Mouse (Mus musculus) neural tube, embryonic 11.5 days (tissue): ENCODE results near the gene Fmnl3. TPM values are rescaled to one million over a fixed set of nuclear protein-coding genes. Genes with fewer than 3 reads are reported as not detected.

Experiments
- ATAC-seq: fragments of 200-750 bp; cut with Nextera tagmentation; 2 replicates; pipeline ENCODE4 v1.8.0; 2017; ENCODE audit warnings: moderate number of reproducible peaks, mild to moderate bottlenecking, moderate TSS enrichment, moderate library complexity; ENCODE audit not compliant: insufficient read depth, low FRiP score, low TSS enrichment
- DNase-seq: peaks from one replicate; pipeline ENCODE4 v3.0.0-alpha.2; 2015; ENCODE audit warnings: low spot score
- H3K27ac ChIP-seq: fragments of 300-500 bp; sonication (generic); 2 replicates; pipeline ENCODE4 v1.5.1; 2014; ENCODE audit warnings: low read depth, mild to moderate bottlenecking, low read length
- H3K27me3 ChIP-seq: fragments of 300-500 bp; sonication (generic); 2 replicates; pipeline ENCODE4 v1.6.1; 2014; ENCODE audit warnings: mild to moderate bottlenecking, low read length, mixed read lengths; ENCODE audit not compliant: control insufficient read depth, insufficient read depth
- H3K36me3 ChIP-seq: fragments of 300-500 bp; sonication (generic); 2 replicates; pipeline ENCODE4 v1.6.1; 2014; ENCODE audit warnings: mild to moderate bottlenecking, low read length, moderate library complexity, mixed read lengths; ENCODE audit not compliant: control insufficient read depth, insufficient read depth
- H3K4me1 ChIP-seq: fragments of 300-500 bp; sonication (generic); 2 replicates; pipeline ENCODE4 v1.6.1; 2014; ENCODE audit warnings: low read length, mixed read lengths; ENCODE audit not compliant: control insufficient read depth, insufficient read depth
- H3K4me2 ChIP-seq: fragments of 300-500 bp; sonication (generic); 2 replicates; pipeline ENCODE4 v1.6.1; 2014; ENCODE audit warnings: low read depth, mild to moderate bottlenecking, moderate library complexity
- H3K4me3 ChIP-seq: fragments of 300-500 bp; sonication (generic); 2 replicates; pipeline ENCODE4 v1.5.1; 2014; ENCODE audit warnings: low read depth, low read length
- H3K9ac ChIP-seq: fragments of 300-500 bp; sonication (generic); 2 replicates; pipeline ENCODE4 v1.6.1; 2014; ENCODE audit warnings: mild to moderate bottlenecking, low read length
- H3K9me3 ChIP-seq: fragments of 300-500 bp; sonication (generic); 2 replicates; pipeline ENCODE4 v1.6.1; 2016; ENCODE audit warnings: low read length; ENCODE audit not compliant: control insufficient read depth
- WGBS: fragments of 180-500 bp; shearing (Covaris S2); extraction: QIAGEN DNeasy Blood & Tissue Kit; methylation state at CpG from one replicate; pipeline ENCODE4 v1.1.7; 2014; 5-methylcytosine and 5-hydroxymethylcytosine counted together
- polyA plus RNA-seq: library from polyadenylated mRNA; unstranded; fragments of >200 nt; fragmentation: Nextera tagmentation; extraction: Ambion mirVana; gene quantifications from 2 replicates; pipeline ENCODE4 v1.2.1, GENCODE M21; 2014

The Fmnl3 gene
- polyA plus RNA-seq, 1 experiment from 2014 or later = 13.7 TPM

DNA sequence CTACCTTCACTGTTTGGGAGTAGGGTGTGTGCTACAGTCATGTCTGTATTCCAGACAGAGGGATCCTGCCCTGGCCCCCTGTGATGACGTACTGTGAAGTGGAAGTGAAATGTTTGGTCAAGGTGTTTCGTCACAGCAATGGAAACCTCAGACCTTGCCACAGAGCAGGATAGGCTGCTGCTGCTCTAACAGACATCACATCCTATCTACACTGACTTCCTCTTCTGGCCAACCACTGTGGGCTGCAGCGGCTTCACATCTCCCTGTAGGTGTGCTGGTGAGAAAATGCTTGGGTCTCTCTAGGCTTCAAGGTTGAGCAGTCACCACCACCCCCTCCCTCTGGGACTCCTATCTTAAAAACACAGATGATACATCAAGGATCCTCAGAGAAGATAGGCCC is 29.2 kb downstream of the Fmnl3 start:
- no peak overlapping the region for H3K4me3 ChIP-seq
- no peak for ATAC-seq
- H3K9me3 ChIP-seq = no peaks in the 10 kb centered on the region
- H3K4me1 ChIP-seq = peaks cover 15% of the 10 kb centered on the region; the same call in 1 of the 2 replicates
- no peak overlapping the region for H3K27ac ChIP-seq
- H3K27me3 ChIP-seq = no peaks in the 10 kb centered on the region
- DNase-seq = no peak
- H3K36me3 ChIP-seq = no peaks in the 10 kb centered on the region
- no peak overlapping the region for H3K4me2 ChIP-seq
- H3K9ac ChIP-seq = no peak overlapping the region
- 83% methylated on average over 3 of the region's 3 CpGs for WGBS

- no peaks in the 10 kb centered on the region for H3K9me3 ChIP-seq
- H3K4me1 ChIP-seq = peaks cover 15% of the 10 kb centered on the region; the same call in 1 of the 2 replicates
- H3K4me3 ChIP-seq = no peak overlapping the region
- no peaks in the 10 kb centered on the region for H3K36me3 ChIP-seq
- WGBS = 58% methylated on average over 6 of the region's 6 CpGs
- DNase-seq (no peak), ATAC-seq (no peak)
- no peak overlapping the region for H3K4me2 ChIP-seq
- H3K27ac ChIP-seq = no peak overlapping the region
- no peak overlapping the region for H3K9ac ChIP-seq
- H3K27me3 ChIP-seq = no peaks in the 10 kb centered on the region
Measured at GRCm38 (mm10) chr15:99339669-99340068, 30.6 kb downstream of the Fmnl3 start.

GRCm38 (mm10) chr15:99338916-99339315 is 31.4 kb downstream of the Fmnl3 start:
- Histone ChIP-seq H3K27ac (no peak overlapping the region), H3K4me2 (no peak overlapping the region), H3K9me3 (no peaks in the 10 kb centered on the region), H3K4me1 (peaks cover 12% of the 10 kb centered on the region; the same call in 1 of the 2 replicates), H3K27me3 (no peaks in the 10 kb centered on the region), H3K4me3 (no peak overlapping the region), H3K9ac (no peak overlapping the region), H3K36me3 (no peaks in the 10 kb centered on the region)
- DNase-seq (no peak), ATAC-seq (no peak)
- WGBS = 79% methylated on average over 2 of the region's 2 CpGs

DNA sequence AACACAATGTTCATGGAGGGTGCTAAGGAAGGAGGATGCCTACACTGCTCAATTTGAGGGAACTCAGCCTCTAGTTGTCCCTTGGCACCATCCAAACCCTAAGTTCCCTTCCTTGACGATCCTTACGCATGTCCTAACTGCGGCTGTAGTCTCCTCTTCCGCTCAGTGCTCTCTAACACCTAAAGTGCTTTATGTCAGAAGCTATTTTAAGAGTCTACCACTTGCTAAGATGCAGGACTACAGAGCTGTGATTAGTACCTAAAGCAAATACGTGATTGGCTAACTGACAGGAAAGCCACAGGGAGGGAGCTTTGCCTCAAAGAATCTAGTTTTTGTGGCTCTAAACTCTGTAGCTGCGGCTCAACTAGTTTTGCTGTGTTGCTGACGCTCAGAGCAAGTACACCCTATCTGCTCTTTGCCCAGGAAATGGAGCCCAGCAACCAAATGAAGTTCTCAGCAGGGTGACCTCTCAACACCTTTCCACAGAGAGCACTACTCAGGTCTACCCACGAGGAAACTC is 34.4 kb downstream of the Fmnl3 start:
- no peak for DNase-seq

DNA sequence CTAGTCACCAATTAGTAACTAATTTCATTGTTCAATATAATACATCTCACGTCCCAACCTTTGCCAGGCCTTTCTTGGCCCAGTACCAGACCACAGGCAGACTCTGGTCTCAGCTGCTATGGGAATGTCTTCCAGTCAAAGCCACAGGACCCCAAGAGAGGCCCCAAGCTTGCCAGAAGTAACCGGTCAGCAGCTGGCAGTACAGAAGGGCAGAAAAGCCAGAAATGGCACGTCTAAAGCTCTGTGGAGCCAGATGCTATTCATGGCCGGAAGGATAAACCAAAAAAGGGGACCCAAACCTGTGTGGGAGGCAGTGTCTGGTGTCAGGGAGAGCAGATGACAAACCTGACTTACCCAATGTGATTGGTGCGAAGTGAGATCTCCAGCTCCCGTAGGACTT is 35.8 kb downstream of the Fmnl3 start:
- Histone ChIP-seq H3K4me1 (peaks cover 4% of the 10 kb centered on the region; the same call in 1 of the 2 replicates), H3K4me3 (no peak overlapping the region), H3K27ac (no peak overlapping the region), H3K36me3 (no peaks in the 10 kb centered on the region), H3K27me3 (no peaks in the 10 kb centered on the region), H3K9ac (no peak overlapping the region), H3K9me3 (no peaks in the 10 kb centered on the region), H3K4me2 (no peak overlapping the region)
- ATAC-seq = no peak
- 79% methylated on average over 6 of the region's 6 CpGs for WGBS
- DNase-seq = no peak

More for the DNA sequence above, 34.4 kb downstream of the Fmnl3 start:
- Histone ChIP-seq H3K27me3 (no peaks in the 10 kb centered on the region), H3K4me1 (peaks cover 4% of the 10 kb centered on the region; the same call in 1 of the 2 replicates), H3K9me3 (no peaks in the 10 kb centered on the region), H3K36me3 (no peaks in the 10 kb centered on the region), H3K27ac (no peak overlapping the region), H3K9ac (no peak overlapping the region), H3K4me3 (no peak overlapping the region), H3K4me2 (no peak overlapping the region)
- ATAC-seq = no peak
- WGBS = 81% methylated on average over 8 of the region's 8 CpGs

GRCm38 (mm10) chr15:99333676-99334065 is 36.6 kb downstream of the Fmnl3 start:
- 81% methylated on average over 3 of the region's 3 CpGs for WGBS
- no peaks in the 10 kb centered on the region for H3K27me3 ChIP-seq
- no peak overlapping the region for H3K4me2 ChIP-seq
- no peak overlapping the region for H3K4me3 ChIP-seq
- peaks cover 4% of the 10 kb centered on the region; the same call in 1 of the 2 replicates for H3K4me1 ChIP-seq
- no peaks in the 10 kb centered on the region; the same call in 1 of the 2 replicates for H3K36me3 ChIP-seq
- H3K9me3 ChIP-seq = no peaks in the 10 kb centered on the region
- H3K9ac ChIP-seq = 0 out of 2 replicates have a peak overlapping the region, but pooled peaks have one; percentile 18
- ATAC-seq = no peak
- no peak for DNase-seq
- peak overlapping the region; percentile 78 for H3K27ac ChIP-seq

DNA sequence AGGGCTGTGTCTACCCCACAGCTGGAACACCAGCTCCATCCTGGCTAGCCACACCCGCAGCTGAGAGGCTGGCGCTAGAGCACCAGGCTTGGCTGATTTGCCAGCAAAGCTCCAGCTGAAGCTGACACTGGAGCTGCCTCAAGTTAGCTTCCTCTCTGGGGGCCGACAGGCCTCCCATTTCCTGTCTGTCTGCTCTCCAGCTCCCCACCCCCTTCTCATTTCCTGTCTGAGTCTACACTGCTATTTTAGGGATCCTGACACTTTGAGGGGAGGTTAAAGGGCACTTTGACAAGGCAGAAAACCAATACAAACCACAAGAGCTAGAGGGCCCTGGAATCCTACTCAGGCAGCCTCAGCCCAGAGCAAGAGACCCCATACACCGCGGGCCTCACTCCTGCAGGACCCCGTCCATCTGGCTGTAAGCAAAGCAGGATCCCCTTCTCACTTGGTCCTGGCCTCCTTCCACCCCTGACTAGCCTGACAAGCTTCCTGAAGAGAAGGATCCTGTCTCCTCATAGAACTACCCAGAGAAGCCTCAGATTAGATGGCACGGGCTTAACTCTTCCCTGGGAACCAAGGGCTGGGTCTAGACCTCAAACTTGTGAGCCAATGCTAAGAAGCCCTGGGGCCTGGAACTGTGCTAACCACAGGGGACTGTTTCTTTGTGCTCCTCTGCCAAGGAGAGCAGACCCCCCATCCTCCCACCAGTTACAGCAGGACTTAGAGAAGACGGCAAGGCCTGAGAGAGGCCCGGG is 37.2 kb downstream of the Fmnl3 start:
- DNase-seq (peak; percentile 65), ATAC-seq (no peak)
- Histone ChIP-seq H3K27ac (peak overlapping the region; percentile 78), H3K4me3 (no peak overlapping the region), H3K9me3 (no peaks in the 10 kb centered on the region), H3K4me1 (peaks cover 4% of the 10 kb centered on the region; the same call in 1 of the 2 replicates), H3K9ac (no peak overlapping the region), H3K36me3 (no peaks in the 10 kb centered on the region; the same call in 1 of the 2 replicates), H3K27me3 (no peaks in the 10 kb centered on the region), H3K4me2 (no peak overlapping the region)
- 52% methylated on average over 9 of the region's 9 CpGs for WGBS

- Histone ChIP-seq H3K4me2 (no peak overlapping the region), H3K27me3 (no peaks in the 10 kb centered on the region), H3K4me1 (peaks cover 2% of the 10 kb centered on the region; the same call in 1 of the 2 replicates), H3K36me3 (peaks cover 3% of the 10 kb centered on the region), H3K4me3 (no peak overlapping the region), H3K9ac (no peak overlapping the region), H3K9me3 (no peaks in the 10 kb centered on the region), H3K27ac (peak overlapping the region; percentile 73)
- ATAC-seq = no peak
- DNase-seq = no peak
Measured at GRCm38 (mm10) chr15:99332111-99332510, 38.2 kb downstream of the Fmnl3 start.

GRCm38 (mm10) chr15:99331341-99331740 is 38.9 kb downstream of the Fmnl3 start:
- no peak for ATAC-seq

More at GRCm38 (mm10) chr15:99331341-99331740, 38.9 kb downstream of the Fmnl3 start:
- no peak overlapping the region for H3K4me3 ChIP-seq
- H3K9ac ChIP-seq = no peak overlapping the region
- H3K4me2 ChIP-seq = no peak overlapping the region
- DNase-seq = no peak
- H3K9me3 ChIP-seq = no peaks in the 10 kb centered on the region
- H3K4me1 ChIP-seq = peaks cover 2% of the 10 kb centered on the region; the same call in 1 of the 2 replicates
- 0 out of 2 replicates have a peak overlapping the region, but pooled peaks have one; percentile 1 for H3K27ac ChIP-seq
- H3K36me3 ChIP-seq = peaks cover 4% of the 10 kb centered on the region
- no peaks in the 10 kb centered on the region for H3K27me3 ChIP-seq
- WGBS = 69% methylated on average over 5 of the region's 5 CpGs
